Mouse (Mus musculus): ENCODE results near the gene Jak1. TPM values are rescaled to one million over a fixed set of nuclear protein-coding genes. Genes with fewer than 3 reads are reported as not detected.
A peak's percentile ranks its signal among the peaks of the same experiment; 100 is the strongest.

The Jak1 gene
- polyA plus RNA-seq, 1 experiment from 2014 or later: 61.3 TPM

- Histone ChIP-seq H3K4me3 (ENCODE audit: low read depth, low read length) (no peak overlapping the region), H3K27me3 (ENCODE audit: control insufficient read depth, insufficient read depth, low read length) (no peaks in the 10 kb centered on the region), H3K9ac (ENCODE audit: low read length) (no peak overlapping the region), H3K27ac (ENCODE audit: low read depth, low read length) (no peak overlapping the region), H3K36me3 (ENCODE audit: control insufficient read depth, insufficient read depth, low read length) (no peaks in the 10 kb centered on the region; the same call in 1 of the 2 replicates), H3K4me1 (ENCODE audit: control insufficient read depth, insufficient read depth, low read length) (no peaks in the 10 kb centered on the region), H3K4me2 (ENCODE audit: low read depth) (no peak overlapping the region), H3K9me3 (ENCODE audit: control insufficient read depth, low read length) (no peaks in the 10 kb centered on the region)
- ATAC-seq (ENCODE audit: insufficient read depth, low FRiP score, low TSS enrichment) (no peak), DNase-seq (ENCODE audit: low spot score) (no peak)
- 77% methylated on average over 5 of the region's 5 CpGs for WGBS
These were observed 86.0 kb downstream of the Jak1 start for GRCm38 (mm10) chr4:101179076-101179475.

GRCm38 (mm10) chr4:101177796-101178195 is 87.3 kb downstream of the Jak1 start:
- Histone ChIP-seq H3K27me3 (ENCODE audit: control insufficient read depth, insufficient read depth, low read length) (no peaks in the 10 kb centered on the region), H3K4me3 (ENCODE audit: low read depth, low read length) (no peak overlapping the region), H3K9me3 (ENCODE audit: control insufficient read depth, low read length) (no peaks in the 10 kb centered on the region), H3K9ac (ENCODE audit: low read length) (no peak overlapping the region), H3K36me3 (ENCODE audit: control insufficient read depth, insufficient read depth, low read length) (no peaks in the 10 kb centered on the region; the same call in 1 of the 2 replicates), H3K4me1 (ENCODE audit: control insufficient read depth, insufficient read depth, low read length) (no peaks in the 10 kb centered on the region), H3K27ac (ENCODE audit: low read depth, low read length) (no peak overlapping the region), H3K4me2 (ENCODE audit: low read depth) (no peak overlapping the region)
- 79% methylated on average over 3 of the region's 3 CpGs for WGBS
- DNase-seq (ENCODE audit: low spot score) (no peak), ATAC-seq (ENCODE audit: insufficient read depth, low FRiP score, low TSS enrichment) (no peak)

- H3K36me3 ChIP-seq (ENCODE audit: control insufficient read depth, insufficient read depth, low read length): no peaks in the 10 kb centered on the region; the same call in 1 of the 2 replicates
- DNase-seq (ENCODE audit: low spot score): no peak
- no peak overlapping the region for H3K9ac ChIP-seq (ENCODE audit: low read length)
- 83% methylated on average over 6 of the region's 6 CpGs for WGBS
- ATAC-seq (ENCODE audit: insufficient read depth, low FRiP score, low TSS enrichment): no peak
- no peak overlapping the region for H3K4me3 ChIP-seq (ENCODE audit: low read depth, low read length)
- no peaks in the 10 kb centered on the region for H3K9me3 ChIP-seq (ENCODE audit: control insufficient read depth, low read length)
- H3K4me2 ChIP-seq (ENCODE audit: low read depth): no peak overlapping the region
- H3K4me1 ChIP-seq (ENCODE audit: control insufficient read depth, insufficient read depth, low read length): no peaks in the 10 kb centered on the region
- no peak overlapping the region for H3K27ac ChIP-seq (ENCODE audit: low read depth, low read length)
- no peaks in the 10 kb centered on the region for H3K27me3 ChIP-seq (ENCODE audit: control insufficient read depth, insufficient read depth, low read length)
These were observed 89.0 kb downstream of the Jak1 start for GRCm38 (mm10) chr4:101176123-101176522.

GRCm38 (mm10) chr4:101174916-101175625 is 90.0 kb downstream of the Jak1 start:
- DNase-seq (ENCODE audit: low spot score): no peak
- H3K4me3 ChIP-seq (ENCODE audit: low read depth, low read length): no peak overlapping the region
- no peaks in the 10 kb centered on the region for H3K9me3 ChIP-seq (ENCODE audit: control insufficient read depth, low read length)
- H3K4me2 ChIP-seq (ENCODE audit: low read depth): no peak overlapping the region
- H3K4me1 ChIP-seq (ENCODE audit: control insufficient read depth, insufficient read depth, low read length): no peaks in the 10 kb centered on the region
- H3K27ac ChIP-seq (ENCODE audit: low read depth, low read length): no peak overlapping the region
- no peak for ATAC-seq (ENCODE audit: insufficient read depth, low FRiP score, low TSS enrichment)
- WGBS: 74% methylated on average over 10 of the region's 10 CpGs
- no peaks in the 10 kb centered on the region for H3K27me3 ChIP-seq (ENCODE audit: control insufficient read depth, insufficient read depth, low read length)
- no peaks in the 10 kb centered on the region; the same call in 1 of the 2 replicates for H3K36me3 ChIP-seq (ENCODE audit: control insufficient read depth, insufficient read depth, low read length)
- H3K9ac ChIP-seq (ENCODE audit: low read length): no peak overlapping the region

GRCm38 (mm10) chr4:101172738-101173137 is 92.3 kb downstream of the Jak1 start:
- Histone ChIP-seq H3K36me3 (ENCODE audit: control insufficient read depth, insufficient read depth, low read length) (no peaks in the 10 kb centered on the region; the same call in 1 of the 2 replicates), H3K9me3 (ENCODE audit: control insufficient read depth, low read length) (no peaks in the 10 kb centered on the region), H3K4me2 (ENCODE audit: low read depth) (no peak overlapping the region), H3K4me3 (ENCODE audit: low read depth, low read length) (no peak overlapping the region), H3K27ac (ENCODE audit: low read depth, low read length) (no peak overlapping the region), H3K27me3 (ENCODE audit: control insufficient read depth, insufficient read depth, low read length) (no peaks in the 10 kb centered on the region), H3K4me1 (ENCODE audit: control insufficient read depth, insufficient read depth, low read length) (no peaks in the 10 kb centered on the region), H3K9ac (ENCODE audit: low read length) (no peak overlapping the region)
- 76% methylated on average over 2 of the region's 2 CpGs for WGBS
- DNase-seq (ENCODE audit: low spot score) (no peak), ATAC-seq (ENCODE audit: insufficient read depth, low FRiP score, low TSS enrichment) (no peak)

GRCm38 (mm10) chr4:101168189-101168778 is 96.8 kb downstream of the Jak1 start:
- WGBS: 56% methylated on average over 6 of the region's 6 CpGs
- DNase-seq (ENCODE audit: low spot score): peak; percentile 36

GRCm38 (mm10) chr4:101167777-101168176 is 97.3 kb downstream of the Jak1 start:
- H3K36me3 ChIP-seq (ENCODE audit: control insufficient read depth, insufficient read depth, low read length): no peaks in the 10 kb centered on the region
- H3K9me3 ChIP-seq (ENCODE audit: control insufficient read depth, low read length): no peaks in the 10 kb centered on the region
- WGBS: 83% methylated on average over 1 of the region's 1 CpGs
- no peaks in the 10 kb centered on the region for H3K4me1 ChIP-seq (ENCODE audit: control insufficient read depth, insufficient read depth, low read length)
- no peaks in the 10 kb centered on the region for H3K27me3 ChIP-seq (ENCODE audit: control insufficient read depth, insufficient read depth, low read length)
- no peak overlapping the region for H3K27ac ChIP-seq (ENCODE audit: low read depth, low read length)
- DNase-seq (ENCODE audit: low spot score) (no peak), ATAC-seq (ENCODE audit: insufficient read depth, low FRiP score, low TSS enrichment) (no peak)
- no peak overlapping the region for H3K4me2 ChIP-seq (ENCODE audit: low read depth)
- no peak overlapping the region for H3K9ac ChIP-seq (ENCODE audit: low read length)
- H3K4me3 ChIP-seq (ENCODE audit: low read depth, low read length): no peak overlapping the region

More at GRCm38 (mm10) chr4:101168189-101168778, 96.8 kb downstream of the Jak1 start:
- no peak overlapping the region for H3K4me2 ChIP-seq (ENCODE audit: low read depth)
- H3K4me1 ChIP-seq (ENCODE audit: control insufficient read depth, insufficient read depth, low read length): no peaks in the 10 kb centered on the region
- H3K36me3 ChIP-seq (ENCODE audit: control insufficient read depth, insufficient read depth, low read length): no peaks in the 10 kb centered on the region
- H3K27ac ChIP-seq (ENCODE audit: low read depth, low read length): no peak overlapping the region
- no peak overlapping the region for H3K4me3 ChIP-seq (ENCODE audit: low read depth, low read length)
- 0 out of 2 replicates have a peak, but pooled peaks have one; percentile 48 for ATAC-seq (ENCODE audit: insufficient read depth, low FRiP score, low TSS enrichment)
- H3K9me3 ChIP-seq (ENCODE audit: control insufficient read depth, low read length): no peaks in the 10 kb centered on the region
- H3K27me3 ChIP-seq (ENCODE audit: control insufficient read depth, insufficient read depth, low read length): no peaks in the 10 kb centered on the region
- no peak overlapping the region for H3K9ac ChIP-seq (ENCODE audit: low read length)

GRCm38 (mm10) chr4:101165776-101166175 is 99.3 kb downstream of the Jak1 start:
- Histone ChIP-seq H3K27ac (ENCODE audit: low read depth, low read length) (no peak overlapping the region), H3K9ac (ENCODE audit: low read length) (no peak overlapping the region), H3K4me1 (ENCODE audit: control insufficient read depth, insufficient read depth, low read length) (no peaks in the 10 kb centered on the region), H3K36me3 (ENCODE audit: control insufficient read depth, insufficient read depth, low read length) (no peaks in the 10 kb centered on the region), H3K4me2 (ENCODE audit: low read depth) (no peak overlapping the region), H3K27me3 (ENCODE audit: control insufficient read depth, insufficient read depth, low read length) (no peaks in the 10 kb centered on the region), H3K4me3 (ENCODE audit: low read depth, low read length) (no peak overlapping the region), H3K9me3 (ENCODE audit: control insufficient read depth, low read length) (no peaks in the 10 kb centered on the region)
- no peak for ATAC-seq (ENCODE audit: insufficient read depth, low FRiP score, low TSS enrichment)
- DNase-seq (ENCODE audit: low spot score): no peak
- WGBS: 87% methylated on average over 4 of the region's 4 CpGs

GRCm38 (mm10) chr4:101164673-101165072 is 100.4 kb downstream of the Jak1 start:
- no peaks in the 10 kb centered on the region for H3K36me3 ChIP-seq (ENCODE audit: control insufficient read depth, insufficient read depth, low read length)
- no peaks in the 10 kb centered on the region for H3K9me3 ChIP-seq (ENCODE audit: control insufficient read depth, low read length)
- H3K4me3 ChIP-seq (ENCODE audit: low read depth, low read length): no peak overlapping the region
- no peak overlapping the region for H3K27ac ChIP-seq (ENCODE audit: low read depth, low read length)
- ATAC-seq (ENCODE audit: insufficient read depth, low FRiP score, low TSS enrichment) (no peak), DNase-seq (ENCODE audit: low spot score) (no peak)
- 94% methylated on average over 2 of the region's 2 CpGs for WGBS
- no peaks in the 10 kb centered on the region for H3K4me1 ChIP-seq (ENCODE audit: control insufficient read depth, insufficient read depth, low read length)
- no peak overlapping the region for H3K9ac ChIP-seq (ENCODE audit: low read length)
- H3K27me3 ChIP-seq (ENCODE audit: control insufficient read depth, insufficient read depth, low read length): no peaks in the 10 kb centered on the region
- no peak overlapping the region for H3K4me2 ChIP-seq (ENCODE audit: low read depth)
